Mouse (Mus musculus): ENCODE data around the gene Jdp2.
A peak's percentile ranks its signal among the peaks of the same experiment; 100 is the strongest.

Gene Jdp2

GRCm38 (mm10) chr12:85601531-85601930, 2.7 kb downstream of the Jdp2 start:
- peak; percentile 61 for DNase-seq (ENCODE audit: low read depth, low spot score)

- no peak for DNase-seq (ENCODE audit: low read depth, low spot score)
These were observed 3.3 kb downstream of the Jdp2 start for GRCm38 (mm10) chr12:85602153-85602552.

GRCm38 (mm10) chr12:85602811-85603210, 4.0 kb downstream of the Jdp2 start:
- DNase-seq (ENCODE audit: low read depth, low spot score): no peak

- peak; percentile 86 for DNase-seq (ENCODE audit: low read depth, low spot score)
These were observed 4.9 kb downstream of the Jdp2 start for GRCm38 (mm10) chr12:85603767-85604166.

GRCm38 (mm10) chr12:85604301-85604998, 5.6 kb downstream of the Jdp2 start:
- no peak for DNase-seq (ENCODE audit: low read depth, low spot score)

- peak; percentile 89 for DNase-seq (ENCODE audit: low read depth, low spot score)
These were observed 9.0 kb downstream of the Jdp2 start for GRCm38 (mm10) chr12:85607519-85608449.

GRCm38 (mm10) chr12:85610167-85610566, 11.3 kb downstream of the Jdp2 start:
- DNase-seq (ENCODE audit: low read depth, low spot score): peak; percentile 91

GRCm38 (mm10) chr12:85614090-85614489, 15.3 kb downstream of the Jdp2 start:
- peak; percentile 69 for DNase-seq (ENCODE audit: low read depth, low spot score)

GRCm38 (mm10) chr12:85615486-85615885, 16.7 kb downstream of the Jdp2 start:
- no peak for DNase-seq (ENCODE audit: low read depth, low spot score)

- DNase-seq (ENCODE audit: low read depth, low spot score): no peak
These were observed 19.1 kb downstream of the Jdp2 start for GRCm38 (mm10) chr12:85617885-85618284.

- DNase-seq (ENCODE audit: low read depth, low spot score): peak; percentile 16
These were observed 19.6 kb downstream of the Jdp2 start for GRCm38 (mm10) chr12:85618430-85618829.

- peak; percentile 85 for DNase-seq (ENCODE audit: low read depth, low spot score)
These were observed 20.6 kb downstream of the Jdp2 start for GRCm38 (mm10) chr12:85619283-85619897.

- peak; percentile 71 for DNase-seq (ENCODE audit: low read depth, low spot score)
These were observed 21.1 kb downstream of the Jdp2 start for GRCm38 (mm10) chr12:85619898-85620443.

- DNase-seq (ENCODE audit: low read depth, low spot score): peak; percentile 81
These were observed 22.2 kb downstream of the Jdp2 start for GRCm38 (mm10) chr12:85621027-85621426.

GRCm38 (mm10) chr12:85621673-85622072, 22.8 kb downstream of the Jdp2 start:
- DNase-seq (ENCODE audit: low read depth, low spot score): no peak

GRCm38 (mm10) chr12:85623711-85624110, 24.9 kb downstream of the Jdp2 start:
- DNase-seq (ENCODE audit: low read depth, low spot score): no peak

GRCm38 (mm10) chr12:85624652-85625051, 25.8 kb downstream of the Jdp2 start:
- no peak for DNase-seq (ENCODE audit: low read depth, low spot score)

GRCm38 (mm10) chr12:85625852-85626251, 27.0 kb downstream of the Jdp2 start:
- DNase-seq (ENCODE audit: low read depth, low spot score): no peak

GRCm38 (mm10) chr12:85629661-85630481, 31.0 kb downstream of the Jdp2 start:
- no peak for DNase-seq (ENCODE audit: low read depth, low spot score)

- no peak for DNase-seq (ENCODE audit: low read depth, low spot score)
These were observed 32.4 kb downstream of the Jdp2 start for GRCm38 (mm10) chr12:85631196-85631595.

- DNase-seq (ENCODE audit: low read depth, low spot score): no peak
These were observed 33.5 kb downstream of the Jdp2 start for GRCm38 (mm10) chr12:85632321-85632720.
